Mouse (Mus musculus) splenic B cell, adult 2 months (primary cell): Measurements from ENCODE around the gene Krt12.

Source experiments
- DNase-seq: peaks from one replicate; pipeline ENCODE4 v3.0.0-alpha.2; 2011; ENCODE audit warnings: low read depth, low spot score
- H3K27me3 ChIP-seq: 2 replicates; pipeline ENCODE4 v1.6.1; 2012; ENCODE audit warnings: mild to moderate bottlenecking, low read length, moderate library complexity, mixed read lengths; ENCODE audit not compliant: control insufficient read depth, poor library complexity, insufficient read depth, severe bottlenecking
- H3K36me3 ChIP-seq: 2 replicates; pipeline ENCODE4 v1.6.1; 2012; ENCODE audit warnings: mild to moderate bottlenecking, low read length, moderate library complexity, mixed read lengths; ENCODE audit not compliant: control insufficient read depth, poor library complexity, insufficient read depth, severe bottlenecking

The Krt12 gene

DNA sequence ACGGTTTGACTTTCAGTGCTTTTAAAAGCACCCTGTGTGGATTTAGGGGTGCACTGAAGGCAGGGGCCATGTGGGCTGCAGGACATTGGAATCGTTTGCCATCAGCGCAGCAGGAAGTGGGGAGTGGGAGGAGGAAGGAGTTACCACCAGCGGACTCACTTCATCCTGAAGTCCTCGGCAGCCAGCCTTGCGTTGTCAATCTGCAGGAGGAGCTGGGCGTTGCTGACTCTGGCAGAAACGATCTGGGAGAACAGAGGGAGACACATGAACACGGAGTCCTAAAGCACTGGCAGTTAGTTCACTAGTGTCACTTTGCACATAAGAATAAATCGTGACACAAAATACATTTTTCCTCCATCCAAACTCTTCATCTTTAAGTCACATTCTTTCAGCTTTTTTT lies 1.5 kb downstream of the Krt12 start:
- Histone ChIP-seq H3K36me3 (no peaks in the 10 kb centered on the region), H3K27me3 (no peaks in the 10 kb centered on the region)
- no peak for DNase-seq

DNA sequence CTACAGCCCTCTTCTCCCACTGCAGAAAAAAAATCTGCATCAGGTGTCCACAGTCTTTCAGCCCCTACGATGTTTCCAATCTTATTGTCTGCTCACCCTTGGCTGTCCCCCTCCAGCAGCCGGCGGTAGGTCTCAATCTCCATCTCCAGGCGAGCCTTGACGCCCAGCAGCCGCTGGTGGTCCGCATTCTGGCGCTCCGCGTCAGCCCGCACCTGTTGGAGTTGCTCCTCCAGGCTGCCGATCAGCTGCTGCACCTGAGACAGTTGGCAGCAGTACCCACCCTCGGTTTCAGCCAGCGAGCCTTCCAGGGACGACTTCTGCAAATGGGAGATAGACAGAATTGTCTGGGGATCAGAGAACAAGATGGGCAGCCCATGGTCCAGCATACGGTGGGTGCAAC lies 4.2 kb downstream of the Krt12 start:
- Histone ChIP-seq H3K36me3 (no peaks in the 10 kb centered on the region), H3K27me3 (no peaks in the 10 kb centered on the region)
- no peak for DNase-seq

DNA sequence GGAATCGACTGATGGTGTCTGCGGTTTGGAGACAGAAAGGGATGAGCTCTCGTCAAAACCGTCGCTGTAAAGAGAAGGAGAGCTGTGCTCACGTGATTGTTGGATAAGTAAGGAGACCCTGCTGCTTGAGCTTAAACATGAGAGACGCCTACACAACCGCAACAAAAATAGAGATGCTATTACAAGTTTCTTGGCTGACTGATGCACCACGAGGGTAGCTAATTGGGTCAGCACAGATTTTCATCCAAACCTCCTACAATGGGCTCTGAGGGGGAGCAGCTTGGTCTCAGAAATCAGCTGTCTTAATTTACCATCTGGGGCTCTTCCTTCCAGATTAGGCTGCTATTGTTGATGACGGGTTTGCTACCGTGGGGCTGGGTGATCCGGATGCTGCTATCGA lies 5.2 kb downstream of the Krt12 start:
- H3K36me3 ChIP-seq: no peaks in the 10 kb centered on the region
- DNase-seq: no peak
- H3K27me3 ChIP-seq: no peaks in the 10 kb centered on the region

DNA sequence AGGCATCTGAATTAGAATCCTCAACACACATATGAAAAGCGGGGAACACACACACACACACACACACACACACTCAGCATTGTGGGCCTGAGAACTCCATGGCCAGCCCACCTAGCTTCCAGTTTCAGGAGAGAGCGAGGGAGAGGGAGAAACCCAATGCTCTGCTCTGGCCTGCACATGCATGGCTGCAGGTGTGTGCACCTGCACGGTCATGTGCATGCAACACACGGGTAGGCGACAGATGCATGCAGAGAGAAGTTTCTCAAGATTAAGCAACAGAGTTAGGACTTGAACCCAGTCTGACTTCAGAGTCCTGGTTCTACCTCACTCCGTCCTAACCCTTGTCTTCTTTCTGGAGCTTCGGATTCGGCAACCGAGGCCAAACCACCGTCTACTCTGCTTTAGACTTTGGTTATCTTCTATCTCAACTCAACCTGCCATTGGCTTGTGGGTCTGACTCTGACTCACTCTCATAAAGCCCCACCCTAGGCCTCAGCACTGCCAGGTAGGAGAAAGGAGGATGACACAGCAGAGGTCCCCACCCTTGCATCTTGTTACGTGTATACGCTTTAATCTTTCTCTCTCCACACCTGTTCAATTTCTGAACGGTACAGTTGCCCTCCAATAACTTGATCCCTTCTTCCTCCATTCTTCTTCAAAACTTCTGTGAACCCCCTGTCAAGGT lies 7.5 kb downstream of the Krt12 start:
- DNase-seq: no peak
- H3K27me3 ChIP-seq: no peaks in the 10 kb centered on the region
- no peaks in the 10 kb centered on the region for H3K36me3 ChIP-seq

DNA sequence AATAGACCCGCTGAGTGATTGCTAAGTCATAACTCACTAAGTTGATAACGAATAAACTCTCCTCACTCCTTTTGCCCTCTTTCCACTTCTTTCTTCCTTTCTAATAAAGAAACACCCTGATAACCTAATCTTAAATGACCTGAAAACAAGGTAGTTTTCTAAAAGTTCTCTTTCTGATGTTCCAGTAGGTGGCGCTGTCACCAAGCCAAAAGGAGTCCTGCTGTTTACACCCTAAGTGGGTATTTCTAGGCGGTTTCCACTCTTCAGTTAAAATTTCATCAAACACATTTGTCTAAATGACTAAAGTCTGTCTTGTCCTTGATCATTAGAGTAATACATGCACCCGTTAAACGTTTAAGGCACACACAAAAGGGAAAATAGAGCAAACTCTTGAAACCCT lies 8.8 kb downstream of the Krt12 start:
- DNase-seq: peak; percentile 37
- Histone ChIP-seq H3K27me3 (no peaks in the 10 kb centered on the region), H3K36me3 (no peaks in the 10 kb centered on the region)

DNA sequence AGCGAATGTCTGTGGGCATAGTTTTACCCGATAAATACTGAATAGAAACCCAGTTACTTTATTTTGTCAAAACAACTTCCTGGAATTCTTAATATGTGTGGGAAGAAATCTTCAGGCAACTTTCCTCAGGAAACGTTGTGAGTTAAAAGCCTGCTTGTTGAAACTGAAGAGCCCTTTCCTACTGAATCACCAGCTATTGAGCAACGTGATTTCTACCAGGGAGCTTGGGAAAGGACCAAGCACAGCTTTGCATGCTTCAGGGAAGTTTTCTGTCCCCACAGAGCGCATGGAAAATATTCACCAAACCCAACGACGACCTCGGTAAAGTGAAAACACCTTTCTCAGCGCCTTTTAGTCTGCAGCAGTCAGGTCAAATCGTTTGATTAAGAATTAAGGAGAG lies 15.9 kb downstream of the Krt12 start:
- no peaks in the 10 kb centered on the region for H3K36me3 ChIP-seq
- DNase-seq: no peak
- no peaks in the 10 kb centered on the region for H3K27me3 ChIP-seq

DNA sequence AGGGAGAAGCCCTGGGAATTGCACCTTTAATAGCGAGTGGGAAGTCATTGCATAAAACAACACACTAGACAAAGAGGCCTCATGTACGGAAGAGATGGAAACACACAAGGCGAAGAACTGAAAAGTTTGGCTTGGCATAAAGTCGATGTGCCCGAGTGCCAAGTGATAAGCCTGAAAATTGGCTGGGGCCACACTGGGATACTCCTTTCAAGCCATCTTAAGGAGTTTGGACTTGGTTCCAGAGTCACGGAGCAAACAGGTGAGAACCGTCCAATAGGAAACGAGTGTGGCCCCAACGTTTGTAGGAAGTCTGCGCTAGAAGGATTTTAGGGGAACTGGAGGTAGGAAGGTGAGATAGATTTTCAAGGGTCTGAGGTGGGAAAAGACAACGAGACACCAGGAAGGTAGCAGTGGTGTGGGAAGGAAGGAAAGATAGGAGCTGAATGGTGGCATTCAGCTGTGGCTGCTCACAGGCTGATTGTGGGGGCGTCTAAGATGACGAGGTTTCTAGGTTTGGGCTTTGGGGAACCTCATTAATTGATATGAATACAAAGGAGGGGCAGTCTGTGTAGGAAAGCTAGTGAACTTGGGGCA lies 22.0 kb downstream of the Krt12 start:
- no peaks in the 10 kb centered on the region for H3K36me3 ChIP-seq
- no peaks in the 10 kb centered on the region for H3K27me3 ChIP-seq
- no peak for DNase-seq

DNA sequence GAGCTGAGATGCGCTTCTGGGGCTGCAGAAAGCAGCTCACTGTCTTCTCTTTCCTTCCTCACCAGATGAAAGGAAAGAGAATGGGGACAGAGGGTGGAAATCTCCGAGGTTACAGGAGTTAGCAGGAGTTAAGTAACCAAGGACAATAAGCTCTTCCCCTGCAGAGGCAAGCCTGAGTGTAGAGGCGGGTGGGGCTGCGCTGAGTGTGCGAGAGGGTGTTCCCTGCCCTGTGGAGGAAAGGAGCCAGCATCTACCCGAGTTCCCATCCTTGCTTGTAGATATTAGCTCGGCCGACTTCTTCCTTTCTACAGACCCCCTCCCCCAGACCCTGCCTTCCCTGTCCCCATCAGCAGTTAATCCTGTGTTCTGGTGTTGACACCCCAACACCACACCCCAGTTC lies 23.2 kb downstream of the Krt12 start:
- no peaks in the 10 kb centered on the region; the same call in 1 of the 2 replicates for H3K27me3 ChIP-seq
- no peak for DNase-seq

DNA sequence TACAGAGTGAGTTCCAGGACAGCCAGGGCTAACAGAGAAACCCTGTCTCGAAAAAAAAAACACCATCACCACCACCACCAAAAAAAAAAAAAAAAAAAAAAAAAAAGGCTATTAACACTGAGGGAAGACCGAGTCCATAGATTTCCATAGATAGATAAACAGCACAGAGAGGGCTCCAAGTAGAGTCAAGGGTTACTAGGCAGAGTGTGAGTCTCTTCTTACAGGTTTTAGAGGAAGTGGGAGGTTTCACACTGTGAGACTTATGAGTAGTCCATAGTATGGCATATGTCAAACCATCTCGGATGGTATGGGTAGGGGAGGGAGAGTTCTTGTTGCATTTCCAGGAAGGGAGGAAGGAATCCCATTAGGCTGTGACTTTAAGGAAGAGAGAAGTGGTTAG lies 24.0 kb downstream of the Krt12 start:
- H3K36me3 ChIP-seq: no peaks in the 10 kb centered on the region
- H3K27me3 ChIP-seq: no peaks in the 10 kb centered on the region; the same call in 1 of the 2 replicates
- no peak for DNase-seq

More for the DNA sequence above, 23.2 kb downstream of the Krt12 start:
- H3K36me3 ChIP-seq: no peaks in the 10 kb centered on the region

DNA sequence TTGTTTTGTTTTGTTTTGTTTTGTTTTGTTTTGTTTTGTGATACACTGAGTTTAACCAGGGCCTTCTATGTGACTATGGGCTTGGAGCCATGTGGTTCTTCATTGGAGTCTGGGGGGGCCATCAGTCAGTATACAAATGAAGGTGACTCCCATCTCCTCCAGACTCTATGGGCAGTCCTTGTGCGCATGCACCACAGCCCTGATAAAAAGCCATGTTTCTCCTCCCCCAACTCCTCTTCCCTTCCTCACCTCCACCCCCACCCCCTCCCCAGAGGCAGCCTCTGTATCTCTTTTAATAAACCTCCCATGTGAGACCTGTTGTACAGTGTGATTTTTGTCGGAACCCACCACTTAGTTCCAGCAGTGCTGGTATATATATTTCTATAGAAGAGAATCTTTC lies 25.4 kb downstream of the Krt12 start:
- H3K27me3 ChIP-seq: no peaks in the 10 kb centered on the region; the same call in 1 of the 2 replicates
- no peak for DNase-seq
- no peaks in the 10 kb centered on the region for H3K36me3 ChIP-seq

DNA sequence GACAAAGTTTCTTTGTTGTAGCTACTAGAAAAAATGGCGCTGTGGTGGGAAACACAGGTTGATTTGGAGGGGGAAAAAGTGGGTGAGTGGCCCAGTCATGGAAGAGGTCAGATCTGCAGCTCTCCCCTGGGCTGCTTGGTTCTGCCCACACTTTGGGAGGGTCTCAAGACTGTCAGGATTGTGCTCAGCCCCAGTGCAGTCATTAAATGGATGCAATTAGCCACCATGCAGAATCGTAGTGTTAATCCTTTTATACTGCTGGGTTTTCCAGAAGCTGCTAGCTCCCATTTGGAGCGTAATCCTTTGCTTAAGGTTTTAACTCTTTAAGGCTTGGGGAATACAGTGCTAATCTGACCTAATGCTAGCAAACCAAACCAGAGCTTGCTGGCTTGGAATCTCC lies 26.0 kb downstream of the Krt12 start:
- Histone ChIP-seq H3K36me3 (no peaks in the 10 kb centered on the region), H3K27me3 (no peaks in the 10 kb centered on the region; the same call in 1 of the 2 replicates)
- DNase-seq: no peak

DNA sequence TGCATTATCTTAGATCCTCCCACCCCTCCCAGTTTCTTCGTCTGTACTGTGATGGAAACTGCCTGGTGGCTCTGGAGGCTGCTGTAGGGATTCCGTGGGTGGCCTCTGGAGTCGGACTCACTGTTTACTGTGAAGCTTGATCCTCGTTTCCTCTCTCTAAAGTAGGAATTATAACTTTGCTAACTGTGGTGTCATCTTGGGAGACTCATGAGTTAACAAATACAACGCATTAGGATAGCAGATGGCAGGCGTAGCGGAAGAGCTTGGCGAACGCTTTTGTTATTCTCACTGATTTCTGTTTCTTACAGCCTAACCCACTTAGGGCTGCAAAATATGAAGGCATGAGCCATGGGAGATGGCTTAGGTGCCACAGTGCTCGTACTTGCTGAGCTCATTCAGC lies 29.6 kb downstream of the Krt12 start:
- H3K27me3 ChIP-seq: no peaks in the 10 kb centered on the region; the same call in 1 of the 2 replicates
- no peaks in the 10 kb centered on the region for H3K36me3 ChIP-seq
- no peak for DNase-seq

DNA sequence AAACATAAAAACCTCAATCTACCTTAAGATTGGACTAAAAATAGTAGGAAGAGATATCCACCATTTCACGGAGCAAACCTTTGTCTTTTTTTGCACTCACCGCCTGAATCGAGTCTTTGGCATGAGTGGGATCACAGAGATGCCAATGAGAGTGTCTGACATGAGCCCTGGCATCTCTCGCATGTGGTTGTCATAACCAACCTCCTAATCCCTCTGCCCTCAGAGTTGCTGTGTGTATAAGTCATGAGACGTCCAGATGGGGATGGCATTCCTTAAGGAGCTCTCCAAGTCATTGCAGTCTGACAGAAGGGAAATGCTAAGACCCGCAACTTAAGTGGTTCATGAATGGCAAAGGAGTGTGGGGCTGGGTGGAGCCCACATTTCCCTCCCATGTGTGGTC lies 30.7 kb downstream of the Krt12 start:
- no peaks in the 10 kb centered on the region; the same call in 1 of the 2 replicates for H3K27me3 ChIP-seq
- no peak for DNase-seq
- no peaks in the 10 kb centered on the region for H3K36me3 ChIP-seq

DNA sequence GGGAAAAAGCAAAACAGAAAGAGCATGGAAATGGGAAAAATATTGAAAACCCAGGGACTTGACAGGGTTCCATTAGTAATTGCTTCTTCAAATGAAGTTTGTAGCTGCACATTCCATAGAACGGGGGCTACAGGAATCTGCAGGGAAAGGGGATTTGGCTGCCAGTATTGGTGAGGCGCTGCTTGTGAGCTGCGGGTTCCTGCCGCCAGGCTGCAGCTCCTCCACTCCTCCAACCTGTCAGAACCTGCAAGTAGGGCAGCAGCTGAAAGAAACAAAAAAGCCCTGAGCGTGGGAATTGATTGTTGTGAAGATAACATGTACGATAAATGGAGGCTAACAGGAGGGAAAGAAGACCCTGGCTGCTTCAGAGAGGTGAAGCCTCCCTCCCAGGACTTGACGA lies 31.2 kb downstream of the Krt12 start:
- no peak for DNase-seq
- H3K36me3 ChIP-seq: no peaks in the 10 kb centered on the region
- no peaks in the 10 kb centered on the region; the same call in 1 of the 2 replicates for H3K27me3 ChIP-seq

DNA sequence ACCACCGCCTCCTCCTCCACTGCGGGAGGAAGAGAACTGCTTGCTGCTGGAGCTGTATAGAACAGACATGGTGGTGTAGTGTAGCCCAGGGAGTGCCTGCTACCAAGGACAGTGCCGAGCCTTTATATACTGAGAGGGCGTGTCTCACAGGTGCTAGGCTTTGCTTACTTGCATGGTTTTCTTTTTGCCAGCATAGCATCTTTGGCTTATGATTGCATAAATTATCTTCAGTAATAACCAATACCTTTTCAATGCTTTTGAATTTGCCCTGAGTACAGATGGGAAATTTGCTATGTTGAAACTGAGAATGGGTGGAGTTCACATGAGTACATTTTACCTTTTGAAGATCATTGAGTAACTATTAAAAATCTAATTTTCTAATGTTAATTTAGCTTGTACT lies 32.8 kb downstream of the Krt12 start, which contains the start of gene Krt10:
TSS of gene Krt10 (minus strand) at position 101 of the 400 bp plus-strand sequence.
- no peaks in the 10 kb centered on the region for H3K36me3 ChIP-seq
- DNase-seq: no peak

DNA sequence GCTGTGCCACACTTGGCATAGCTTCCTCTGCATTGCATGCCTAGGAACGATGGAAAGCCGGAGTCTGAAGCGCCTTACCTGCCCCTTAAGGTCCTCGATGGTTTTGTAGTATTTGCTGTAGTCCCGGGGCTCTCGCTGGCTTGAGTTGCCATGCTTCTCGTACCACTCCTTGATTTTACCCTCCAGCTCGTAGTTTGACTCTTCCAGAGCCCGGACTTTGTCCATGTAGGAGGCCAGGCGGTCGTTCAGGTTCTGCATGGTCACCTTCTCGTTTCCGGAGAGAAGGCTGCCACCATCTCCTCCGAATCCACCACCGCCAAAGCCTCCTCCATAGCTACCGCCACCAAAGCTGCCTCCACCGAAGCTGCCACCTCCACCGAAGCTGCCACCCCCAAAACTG lies 33.4 kb downstream of the Krt12 start:
- Histone ChIP-seq H3K27me3 (no peaks in the 10 kb centered on the region), H3K36me3 (no peaks in the 10 kb centered on the region)
- DNase-seq: no peak

More for the DNA sequence above, 32.8 kb downstream of the Krt12 start, which contains the start of gene Krt10:
- H3K27me3 ChIP-seq: no peaks in the 10 kb centered on the region
